Mouse (Mus musculus): Measurements from ENCODE around the gene Syt5.
A peak's percentile ranks its signal among the peaks of the same experiment; 100 is the strongest.

Syt5 gene

GRCm38 (mm10) chr7:4501558-4502397 is 45.6 kb downstream of the Syt5 start, which contains the start of gene Ppp1r12c:
TSS of gene Ppp1r12c (minus strand) at chr7:4501680.
- peak; percentile 92 to 96 for DNase-seq (ENCODE audit: low spot score in 2 of 2)

GRCm38 (mm10) chr7:4500892-4501471 is 46.4 kb downstream of the Syt5 start:
- peak; percentile 42 to 44 for DNase-seq (ENCODE audit: low spot score in 2 of 2)

- no peak for DNase-seq (ENCODE audit: low spot score in 2 of 2)
These were observed 48.3 kb downstream of the Syt5 start for GRCm38 (mm10) chr7:4499034-4499433.

- DNase-seq (ENCODE audit: low spot score in 2 of 2) = no peak
These were observed 49.1 kb downstream of the Syt5 start for GRCm38 (mm10) chr7:4498251-4498650.

- DNase-seq (ENCODE audit: low spot score in 2 of 2) = no peak
These were observed 50.0 kb downstream of the Syt5 start for GRCm38 (mm10) chr7:4497271-4497903.

GRCm38 (mm10) chr7:4496468-4496867 is 50.9 kb downstream of the Syt5 start:
- DNase-seq (ENCODE audit: low spot score in 2 of 2) = no peak

- no peak for DNase-seq (ENCODE audit: low spot score in 2 of 2)
These were observed 53.4 kb downstream of the Syt5 start for GRCm38 (mm10) chr7:4493991-4494390.

GRCm38 (mm10) chr7:4492284-4493224 is 54.8 kb downstream of the Syt5 start:
- no peak for DNase-seq (ENCODE audit: low spot score in 2 of 2)

GRCm38 (mm10) chr7:4491308-4491707 is 56.0 kb downstream of the Syt5 start:
- DNase-seq (ENCODE audit: low spot score in 2 of 2) = no peak

Data from spleen, postnatal 14 days (tissue).